Mouse (Mus musculus): ENCODE results near the gene Fancd2. TPM values are rescaled to one million over a fixed set of nuclear protein-coding genes. Genes with fewer than 3 reads are reported as not detected.

Gene Fancd2
- polyA plus RNA-seq, 1 experiment from 2014 or later = 16.1 TPM

GRCm38 (mm10) chr6:113523420-113523819, 8.1 kb upstream of the Fancd2 start:
- Histone ChIP-seq H3K4me1 (replicated peaks) (no peaks in the 10 kb centered on the region), H3K27ac (no peak overlapping the region), H3K9me3 (no peaks in the 10 kb centered on the region), H3K36me3 (peaks cover 66% of the 10 kb centered on the region), H3K4me2 (no peak overlapping the region), H3K4me3 (replicated peaks) (no peak overlapping the region), H3K9ac (replicated peaks) (no peak overlapping the region), H3K27me3 (no peaks in the 10 kb centered on the region)
- WGBS = 89% methylated on average over 8 of the region's 8 CpGs
- no peak for ATAC-seq (ENCODE audit: insufficient number of reproducible peaks, insufficient read depth, low FRiP score, low TSS enrichment, low read depth)

- Histone ChIP-seq H3K27ac (0 out of 2 replicates have a peak overlapping the region, but pooled peaks have one; percentile 64), H3K36me3 (peaks cover 21% of the 10 kb centered on the region), H3K4me2 (peak overlapping the region; percentile 76), H3K27me3 (no peaks in the 10 kb centered on the region), H3K4me3 (replicated peaks) (peak overlapping the region; percentile 88), H3K9me3 (no peaks in the 10 kb centered on the region), H3K4me1 (replicated peaks) (peaks cover 13% of the 10 kb centered on the region), H3K9ac (replicated peaks) (peak overlapping the region; percentile 79)
- 11% methylated on average over 7 of the region's 7 CpGs for WGBS
- no peak for ATAC-seq (ENCODE audit: insufficient number of reproducible peaks, insufficient read depth, low FRiP score, low TSS enrichment, low read depth)
These were observed 440 bp downstream of the Fancd2 start for GRCm38 (mm10) chr6:113531840-113532404.

- Histone ChIP-seq H3K27ac (no peak overlapping the region), H3K4me3 (replicated peaks) (no peak overlapping the region), H3K27me3 (no peaks in the 10 kb centered on the region), H3K9me3 (no peaks in the 10 kb centered on the region), H3K9ac (replicated peaks) (no peak overlapping the region), H3K36me3 (peaks cover 13% of the 10 kb centered on the region), H3K4me2 (no peak overlapping the region), H3K4me1 (replicated peaks) (peaks cover 13% of the 10 kb centered on the region)
- WGBS = 87% methylated on average over 7 of the region's 7 CpGs
- ATAC-seq (ENCODE audit: insufficient number of reproducible peaks, insufficient read depth, low FRiP score, low TSS enrichment, low read depth) = no peak
These were observed 3.4 kb downstream of the Fancd2 start for GRCm38 (mm10) chr6:113534886-113535285.

GRCm38 (mm10) chr6:113541610-113542009, 10.1 kb downstream of the Fancd2 start:
- Histone ChIP-seq H3K27me3 (no peaks in the 10 kb centered on the region), H3K27ac (no peak overlapping the region), H3K4me1 (replicated peaks) (no peaks in the 10 kb centered on the region), H3K9me3 (no peaks in the 10 kb centered on the region), H3K36me3 (peaks cover 29% of the 10 kb centered on the region), H3K9ac (replicated peaks) (no peak overlapping the region), H3K4me3 (replicated peaks) (no peak overlapping the region), H3K4me2 (no peak overlapping the region)
- 88% methylated on average over 6 of the region's 6 CpGs for whole genome bisulfite sequencing
- ATAC-seq (ENCODE audit: insufficient number of reproducible peaks, insufficient read depth, low FRiP score, low TSS enrichment, low read depth) = no peak

GRCm38 (mm10) chr6:113543906-113544481, 12.5 kb downstream of the Fancd2 start:
- Histone ChIP-seq H3K27ac (no peak overlapping the region), H3K4me3 (replicated peaks) (no peak overlapping the region), H3K4me2 (no peak overlapping the region), H3K9me3 (no peaks in the 10 kb centered on the region), H3K4me1 (replicated peaks) (no peaks in the 10 kb centered on the region), H3K9ac (replicated peaks) (no peak overlapping the region), H3K36me3 (peaks cover 32% of the 10 kb centered on the region), H3K27me3 (no peaks in the 10 kb centered on the region)
- 93% methylated on average over 10 of the region's 12 CpGs for WGBS
- ATAC-seq (ENCODE audit: insufficient number of reproducible peaks, insufficient read depth, low FRiP score, low TSS enrichment, low read depth) = no peak

- 81% methylated on average over 6 of the region's 6 CpGs for WGBS
- no peak for ATAC-seq (ENCODE audit: insufficient number of reproducible peaks, insufficient read depth, low FRiP score, low TSS enrichment, low read depth)
- H3K4me3 ChIP-seq (replicated peaks) = no peak overlapping the region
- no peak overlapping the region for H3K9ac ChIP-seq (replicated peaks)
- H3K27ac ChIP-seq = no peak overlapping the region
- peaks cover 34% of the 10 kb centered on the region for H3K36me3 ChIP-seq
- H3K4me2 ChIP-seq = no peak overlapping the region
- no peaks in the 10 kb centered on the region for H3K4me1 ChIP-seq (replicated peaks)
- H3K9me3 ChIP-seq = no peaks in the 10 kb centered on the region
- H3K27me3 ChIP-seq = no peaks in the 10 kb centered on the region
These were observed 28.3 kb downstream of the Fancd2 start for GRCm38 (mm10) chr6:113559736-113560135.

- H3K4me1 ChIP-seq (replicated peaks) = no peaks in the 10 kb centered on the region
- H3K27ac ChIP-seq = 0 out of 2 replicates have a peak overlapping the region, but pooled peaks have one; percentile 45
- WGBS = 70% methylated on average over 1 of the region's 1 CpGs
- no peak overlapping the region for H3K4me2 ChIP-seq
- H3K9ac ChIP-seq (replicated peaks) = no peak overlapping the region
- no peak overlapping the region for H3K4me3 ChIP-seq (replicated peaks)
- no peaks in the 10 kb centered on the region for H3K9me3 ChIP-seq
- no peak for ATAC-seq (ENCODE audit: insufficient number of reproducible peaks, insufficient read depth, low FRiP score, low TSS enrichment, low read depth)
- peaks cover 52% of the 10 kb centered on the region for H3K36me3 ChIP-seq
- no peaks in the 10 kb centered on the region for H3K27me3 ChIP-seq
These were observed 33.1 kb downstream of the Fancd2 start for GRCm38 (mm10) chr6:113564557-113564956.

GRCm38 (mm10) chr6:113576044-113576443, 44.6 kb downstream of the Fancd2 start:
- no peaks in the 10 kb centered on the region for H3K27me3 ChIP-seq
- no peak overlapping the region for H3K27ac ChIP-seq
- H3K9me3 ChIP-seq = no peaks in the 10 kb centered on the region
- no peak overlapping the region for H3K9ac ChIP-seq (replicated peaks)
- H3K36me3 ChIP-seq = peaks cover 44% of the 10 kb centered on the region
- H3K4me2 ChIP-seq = no peak overlapping the region
- ATAC-seq (ENCODE audit: insufficient number of reproducible peaks, insufficient read depth, low FRiP score, low TSS enrichment, low read depth) = no peak
- no peak overlapping the region for H3K4me3 ChIP-seq (replicated peaks)
- H3K4me1 ChIP-seq (replicated peaks) = no peaks in the 10 kb centered on the region
- WGBS = 94% methylated on average over 6 of the region's 6 CpGs

- Histone ChIP-seq H3K4me2 (no peak overlapping the region), H3K27me3 (no peaks in the 10 kb centered on the region), H3K4me3 (replicated peaks) (no peak overlapping the region), H3K9ac (replicated peaks) (no peak overlapping the region), H3K36me3 (peaks cover 36% of the 10 kb centered on the region), H3K9me3 (no peaks in the 10 kb centered on the region), H3K4me1 (replicated peaks) (no peaks in the 10 kb centered on the region), H3K27ac (no peak overlapping the region)
- 91% methylated on average over 3 of the region's 3 CpGs for WGBS
- no peak for ATAC-seq (ENCODE audit: insufficient number of reproducible peaks, insufficient read depth, low FRiP score, low TSS enrichment, low read depth)
These were observed 47.8 kb downstream of the Fancd2 start for GRCm38 (mm10) chr6:113579306-113579705.

GRCm38 (mm10) chr6:113583023-113583422, 51.5 kb downstream of the Fancd2 start:
- Histone ChIP-seq H3K36me3 (peaks cover 13% of the 10 kb centered on the region), H3K27me3 (no peaks in the 10 kb centered on the region), H3K9me3 (no peaks in the 10 kb centered on the region), H3K9ac (replicated peaks) (no peak overlapping the region), H3K27ac (no peak overlapping the region), H3K4me1 (replicated peaks) (no peaks in the 10 kb centered on the region), H3K4me2 (no peak overlapping the region), H3K4me3 (replicated peaks) (no peak overlapping the region)
- 92% methylated on average over 4 of the region's 4 CpGs for WGBS
- ATAC-seq (ENCODE audit: insufficient number of reproducible peaks, insufficient read depth, low FRiP score, low TSS enrichment, low read depth) = no peak

- ATAC-seq (ENCODE audit: insufficient number of reproducible peaks, insufficient read depth, low FRiP score, low TSS enrichment, low read depth) = no peak
- H3K27me3 ChIP-seq = no peaks in the 10 kb centered on the region
- H3K4me2 ChIP-seq = no peak overlapping the region
- H3K9me3 ChIP-seq = no peaks in the 10 kb centered on the region
- peaks cover 16% of the 10 kb centered on the region for H3K36me3 ChIP-seq
- no peaks in the 10 kb centered on the region for H3K4me1 ChIP-seq (replicated peaks)
- H3K4me3 ChIP-seq (replicated peaks) = no peak overlapping the region
- no peak overlapping the region for H3K9ac ChIP-seq (replicated peaks)
- H3K27ac ChIP-seq = no peak overlapping the region
- 87% methylated on average over 5 of the region's 5 CpGs for WGBS
These were observed 53.6 kb downstream of the Fancd2 start for GRCm38 (mm10) chr6:113585065-113585464.
